Mouse (Mus musculus): ENCODE results near the gene Prkra.

- no peak for TF ChIP-seq CTCF (IDR thresholded peaks at IDR 0.05; ENCODE audit: low read depth, low read length)
- TF ChIP-seq POLR2A (IDR thresholded peaks at IDR 0.05; ENCODE audit: insufficient read depth, low read length): no peak
These were observed 41.1 kb downstream of the Prkra start for GRCm38 (mm10) chr2:76606704-76607103.

Data from ES-Bruce4 (cell line).